28 mouse cellular contexts compared by ENCODE assay signal in genomic region chr11:53617562-53618109, GRCm38 (mm10). TPM values are rescaled to one million over a fixed set of nuclear protein-coding genes. Genes with fewer than 3 reads are reported as not detected.
"Had no signal": no experiment of that assay in that cellular context is flagged by ENCODE, and none has a peak within 500 bp of the region (broad histone marks: within the 10 kb centered on the region; RNA-seq: fewer than 3 reads in every experiment).

No protein-coding gene starts in this region.

- H3K9me3 ChIP-seq: midbrain, embryonic 12.5 days; midbrain, embryonic 15.5 days; neural tube, embryonic 13.5 days had no signal

- ATAC-seq: intestine, embryonic 16.5 days; lung, postnatal 0 days; midbrain, embryonic 15.5 days had no signal

- H3K27me3 ChIP-seq: midbrain, embryonic 12.5 days; midbrain, embryonic 15.5 days; neural tube, embryonic 13.5 days had no signal

- H3K9ac ChIP-seq: lung, embryonic 14.5 days; midbrain, embryonic 12.5 days; midbrain, embryonic 15.5 days; neural tube, embryonic 13.5 days had no signal

- H3K4me1 ChIP-seq: midbrain, embryonic 12.5 days; midbrain, embryonic 15.5 days; neural tube, embryonic 13.5 days had no signal

- H3K36me3 ChIP-seq: midbrain, embryonic 12.5 days; midbrain, embryonic 15.5 days; neural tube, embryonic 13.5 days had no signal

- H3K4me2 ChIP-seq: lung, embryonic 14.5 days; midbrain, embryonic 12.5 days; midbrain, embryonic 15.5 days; neural tube, embryonic 13.5 days had no signal

- H3K27ac ChIP-seq: left cerebral cortex, adult 2 months; macrophage; midbrain, embryonic 12.5 days; midbrain, embryonic 15.5 days; neural tube, embryonic 13.5 days had no signal

- DNase-seq: kidney, adult 18-20 months; kidney, adult 9 months; kidney, postnatal 14 days; layer of hippocampus, postnatal 36 days; lung, embryonic 14.5 days; thymus, adult 18-20 months; thymus, postnatal 36 days had no signal

- H3K4me3 ChIP-seq: left cerebral cortex, adult 2 months; midbrain, embryonic 12.5 days; midbrain, embryonic 15.5 days; myocyte; neural tube, embryonic 13.5 days had no signal

RNA-seq across cellular contexts. Expression of gene Il4, which starts 0.8 kb away (rescaled TPM):
- total RNA-seq: layer of hippocampus, adult 8-10 months; layer of hippocampus, postnatal 10 days; layer of hippocampus, postnatal 36 days; left cerebral cortex, adult 2 months; left cerebral cortex, postnatal 10 days; left cerebral cortex, postnatal 36 days had no signal
- polyA plus RNA-seq: large intestine, adult 2 months; small intestine, adult 2 months; testis, adult 2 months had no signal

RNA-seq across cellular contexts. Expression of gene Il13, which starts 16.9 kb away (rescaled TPM):
- total RNA-seq: layer of hippocampus, adult 8-10 months; layer of hippocampus, postnatal 10 days; layer of hippocampus, postnatal 36 days; left cerebral cortex, adult 2 months; left cerebral cortex, postnatal 10 days; left cerebral cortex, postnatal 36 days; neutrophil, adult 5-6 weeks had no signal
- polyA plus RNA-seq: intestine, embryonic 16.5 days; kidney, embryonic 16.5 days; limb, embryonic 11.5 days; liver, embryonic 16.5 days; lung, embryonic 14.5 days; lung, postnatal 0 days; macrophage; midbrain, embryonic 12.5 days; midbrain, embryonic 15.5 days; myocyte; neural tube, embryonic 13.5 days; spleen, adult 2 months; stomach, embryonic 16.5 days had no signal
